Mouse (Mus musculus) c-Kit-positive CD71-positive TER-119-negative erythroid progenitor cells, embryonic 14.5 days (primary cell): ENCODE measurements at regions not wholly inside any gene's neighbourhood (a gene's known extent, or its start where the extent isn't known, plus 50 kb on each side); places are given as distances from the start of the nearest gene placed in this dataset.
"Not testable (repeated sequence)": the region's sequence is repeated elsewhere in the genome, so short reads cannot be mapped to it uniquely, and the experiment has no call there.

Source experiments
- DNase-seq: peaks from one replicate; pipeline ENCODE4 v3.0.0-alpha.2; 2013; ENCODE audit warnings: low read depth

DNA sequence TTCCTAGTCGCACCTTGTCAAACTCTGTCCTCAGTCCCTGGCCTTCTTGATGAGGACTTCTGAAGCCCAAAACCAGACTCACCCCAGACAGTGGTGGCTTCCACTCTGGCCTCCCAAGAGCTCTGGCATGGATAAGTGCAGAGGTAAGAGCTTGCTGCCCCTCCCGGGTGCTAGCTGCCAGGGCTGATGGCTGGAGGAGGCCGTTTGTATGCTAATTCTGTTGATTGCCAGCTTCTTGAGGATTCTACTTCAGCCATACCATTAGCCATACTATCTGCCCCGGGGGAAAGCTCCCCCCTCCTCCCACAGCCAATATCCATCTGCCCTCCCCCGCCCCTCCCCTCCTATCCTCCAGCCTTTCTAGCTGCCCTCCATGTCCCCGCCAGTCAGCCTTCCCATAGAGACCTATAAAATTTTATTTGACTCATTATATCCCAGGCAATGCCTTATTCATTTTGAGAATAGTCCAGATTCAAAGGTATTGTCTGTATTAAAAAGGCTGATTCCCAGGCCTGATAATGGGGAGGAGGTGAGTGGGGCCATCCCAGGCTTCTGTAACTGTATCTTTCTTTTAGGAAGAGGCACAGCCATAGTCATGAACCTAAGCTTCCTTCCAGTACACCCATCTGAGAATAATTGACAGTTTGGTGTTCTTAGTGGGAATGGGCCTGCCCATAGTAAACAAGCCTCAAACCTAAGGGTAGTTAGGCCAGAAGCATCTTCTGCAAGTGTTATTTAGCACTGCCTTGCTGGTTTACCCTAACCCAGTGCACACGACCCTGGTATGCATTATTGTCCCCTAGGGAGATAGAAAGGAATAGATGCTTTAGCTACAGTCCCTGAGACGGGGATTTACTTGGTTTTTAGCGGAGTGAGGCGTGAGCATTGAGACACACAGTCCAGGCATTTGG, 239.2 kb upstream of the 1700012A03Rik start:
- DNase-seq: no peak

DNA sequence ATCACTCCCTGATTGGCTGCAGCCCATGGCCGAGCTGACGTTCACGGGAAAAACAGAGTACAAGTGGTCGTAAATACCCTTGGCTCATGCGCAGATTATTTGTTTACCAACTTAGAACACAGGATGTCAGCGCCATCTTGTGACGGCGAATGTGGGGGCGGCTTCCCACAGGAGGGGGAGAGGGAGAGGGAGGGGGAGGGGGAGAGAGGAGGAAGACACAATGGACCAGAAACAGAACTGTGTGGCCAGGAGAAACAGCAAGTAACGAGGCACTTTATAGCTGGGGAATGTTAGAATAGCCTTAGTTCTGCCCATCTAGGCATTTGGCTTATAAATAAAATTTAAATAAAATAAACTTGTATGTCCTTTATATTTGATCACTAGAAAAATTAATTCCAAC, 240.7 kb upstream of the Podxl start:
- DNase-seq: not testable (repeated sequence)

DNA sequence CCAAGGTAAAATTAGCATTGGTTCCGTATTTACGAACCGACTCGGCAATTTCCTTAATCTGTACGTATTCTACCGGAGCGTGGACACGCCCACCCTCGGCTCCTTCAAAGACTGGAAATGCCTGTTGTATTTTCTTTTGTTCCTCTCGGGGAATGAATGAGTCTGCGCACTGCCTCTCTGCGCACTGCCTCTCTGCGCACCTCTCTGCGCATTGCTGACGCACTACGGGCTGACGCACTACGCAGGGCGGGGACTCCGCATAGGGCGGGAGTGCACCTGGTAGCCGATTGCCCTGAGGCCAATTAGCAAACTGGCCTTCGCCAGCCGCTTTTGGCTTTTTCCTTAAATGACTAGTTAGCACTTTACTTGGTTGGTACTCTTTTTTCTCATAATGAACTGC, 239.4 kb upstream of the Podxl start:
- not testable (repeated sequence) for DNase-seq

DNA sequence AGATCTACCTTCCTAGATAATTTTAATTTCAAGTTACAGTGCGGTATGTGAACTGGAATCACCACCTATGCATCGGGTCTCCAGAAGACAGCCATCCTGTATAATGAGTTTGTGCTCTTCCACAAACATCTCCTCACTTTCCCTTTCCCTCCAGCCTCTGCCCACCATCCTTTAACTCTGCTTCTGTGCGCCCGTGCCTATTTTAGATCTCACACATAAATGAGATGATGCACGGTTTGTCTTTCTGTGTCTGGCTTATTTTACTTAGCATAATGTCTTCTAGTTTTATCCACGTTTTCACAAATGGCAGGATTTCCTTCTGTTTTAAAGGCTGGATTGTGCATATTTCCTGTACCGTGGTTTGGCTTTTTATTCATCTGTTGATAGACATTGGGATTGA, 227.8 kb upstream of the Podxl start:
- no peak for DNase-seq

DNA sequence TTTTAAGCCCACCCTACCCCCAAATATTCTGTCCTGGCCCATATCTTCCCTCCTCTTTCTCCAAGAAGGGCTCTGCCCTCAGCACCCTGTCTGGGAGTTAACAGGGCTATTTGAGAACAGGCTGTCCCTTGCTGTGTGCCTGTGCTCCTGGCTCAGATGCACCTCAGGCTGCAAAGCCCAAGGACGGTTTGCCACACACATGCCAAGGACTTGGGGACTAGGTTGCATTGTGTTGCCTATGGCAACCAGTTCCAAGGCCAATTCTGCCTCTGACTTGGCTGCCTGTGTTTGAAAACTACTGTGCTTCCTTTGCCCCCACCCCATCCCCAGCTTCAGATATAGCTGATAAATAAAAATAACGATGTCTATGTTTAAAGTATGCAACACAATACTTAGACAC, 227.1 kb upstream of the Podxl start:
- DNase-seq: no peak

DNA sequence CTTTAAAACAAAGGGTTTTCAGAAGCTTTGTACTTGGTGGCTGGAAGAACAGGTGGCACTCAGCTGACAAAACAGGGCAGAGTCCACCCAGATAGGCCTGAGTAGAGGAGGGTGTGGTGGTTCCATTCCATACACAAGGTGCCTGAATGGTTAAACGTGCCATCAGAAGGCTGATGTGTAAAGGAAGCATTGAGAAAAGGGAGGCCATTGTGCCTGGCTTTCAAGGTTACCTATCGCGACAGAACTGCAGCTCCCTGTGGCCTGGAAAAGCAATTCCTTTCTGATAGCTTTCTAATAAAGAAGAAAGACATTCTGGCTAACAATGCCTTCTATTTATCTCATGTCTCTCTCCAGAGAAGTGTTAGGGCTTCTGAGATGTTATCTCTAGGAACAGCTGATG, 213.1 kb upstream of the Podxl start:
- no peak for DNase-seq

DNA sequence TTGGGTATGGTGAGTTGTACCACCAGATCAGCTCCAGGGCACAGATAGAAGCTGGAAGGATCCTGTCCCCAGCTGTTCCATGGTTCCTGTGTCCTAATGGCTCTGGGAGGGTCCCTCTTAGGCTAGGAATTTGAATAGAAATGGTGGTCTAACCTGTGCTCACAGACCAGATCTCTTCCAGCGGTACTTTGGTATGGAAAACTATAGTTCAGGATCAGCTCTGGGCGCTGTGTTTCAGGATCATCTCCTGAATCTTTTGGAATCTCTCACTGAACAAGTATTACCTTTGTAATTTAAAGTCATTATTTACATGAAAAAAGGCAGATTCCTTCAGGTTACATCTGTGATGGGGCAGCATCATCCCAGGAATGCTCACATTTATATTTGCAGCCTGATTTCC, 208.1 kb upstream of the Podxl start:
- no peak for DNase-seq

DNA sequence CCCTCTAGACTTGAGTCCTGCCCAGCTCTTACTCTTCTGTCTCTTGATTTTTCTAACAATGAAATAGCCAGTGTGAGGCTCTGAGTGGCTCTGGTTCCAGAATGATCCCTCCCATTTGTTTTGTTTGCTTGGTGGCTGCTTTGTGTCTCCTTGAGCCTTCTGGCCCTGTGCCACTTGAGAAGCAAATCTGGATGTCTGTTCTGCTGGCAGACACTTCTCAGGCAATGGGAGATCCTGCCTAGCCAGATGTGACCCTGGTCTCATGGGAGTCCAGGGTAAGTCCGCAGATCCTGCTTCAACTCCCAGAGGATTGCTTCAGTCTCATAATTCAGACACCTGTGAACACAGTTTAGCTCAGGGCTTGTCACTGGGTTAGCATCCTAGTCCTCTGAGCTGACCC, 181.8 kb upstream of the Podxl start:
- no peak for DNase-seq

DNA sequence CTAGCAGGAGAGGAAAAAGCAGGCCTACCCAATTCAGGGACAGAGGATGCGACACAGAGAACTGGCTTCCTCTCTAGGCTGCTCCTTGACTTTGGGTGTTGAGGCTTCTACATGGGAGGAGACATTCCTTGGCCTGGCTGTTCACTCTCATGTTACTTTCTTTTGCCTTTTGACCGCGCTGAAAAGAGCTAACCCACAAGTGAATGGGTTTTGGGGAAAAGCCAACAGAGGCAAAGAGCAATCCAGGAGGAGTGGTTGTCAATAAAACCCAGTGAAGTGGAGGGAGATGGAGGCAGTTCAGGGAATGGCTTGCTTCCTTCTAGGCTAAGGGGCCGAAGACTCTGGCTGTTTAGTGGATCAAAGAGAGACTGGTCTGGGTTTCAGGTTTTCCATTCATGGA, 167.6 kb upstream of the Podxl start:
- DNase-seq: no peak

DNA sequence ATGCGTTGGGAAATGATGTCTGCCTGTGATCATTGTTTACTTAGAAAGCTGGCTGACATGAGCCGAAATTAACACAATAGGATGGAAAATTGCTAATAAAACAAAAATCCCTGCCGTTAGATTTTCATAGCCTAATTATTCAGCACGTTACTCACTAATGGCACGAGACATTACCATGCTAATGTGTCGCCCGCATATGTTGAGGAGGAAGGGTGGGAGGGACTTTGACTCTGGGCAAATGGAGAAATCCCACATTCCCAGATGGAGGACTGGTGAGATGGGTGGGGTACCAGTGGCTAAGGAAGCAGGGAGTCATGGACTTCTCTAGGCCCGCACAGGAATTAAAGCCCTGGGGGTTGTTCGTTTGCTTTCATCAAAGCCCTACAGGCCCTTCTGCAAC, 155.8 kb upstream of the Podxl start:
- DNase-seq: no peak

DNA sequence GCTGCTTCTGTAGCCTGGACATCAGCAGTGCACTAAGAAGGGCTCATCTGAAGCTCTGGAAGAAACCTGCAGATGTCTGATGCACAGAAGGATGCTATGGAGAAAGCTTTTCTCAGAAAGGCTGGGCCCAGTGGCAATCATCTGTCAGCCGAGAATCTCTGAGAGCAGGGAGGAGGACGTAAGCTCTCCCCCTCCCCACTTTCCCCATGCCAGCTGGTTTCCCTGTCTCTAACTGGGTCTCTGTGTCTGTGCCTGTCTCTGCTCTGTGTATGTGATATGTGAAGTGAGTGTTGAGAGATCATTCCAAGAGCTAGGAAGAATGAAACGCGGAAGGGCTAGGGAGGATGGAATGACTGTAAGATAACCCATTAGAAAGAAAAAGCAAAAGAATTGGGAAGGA, 155.1 kb upstream of the Podxl start:
- no peak for DNase-seq

DNA sequence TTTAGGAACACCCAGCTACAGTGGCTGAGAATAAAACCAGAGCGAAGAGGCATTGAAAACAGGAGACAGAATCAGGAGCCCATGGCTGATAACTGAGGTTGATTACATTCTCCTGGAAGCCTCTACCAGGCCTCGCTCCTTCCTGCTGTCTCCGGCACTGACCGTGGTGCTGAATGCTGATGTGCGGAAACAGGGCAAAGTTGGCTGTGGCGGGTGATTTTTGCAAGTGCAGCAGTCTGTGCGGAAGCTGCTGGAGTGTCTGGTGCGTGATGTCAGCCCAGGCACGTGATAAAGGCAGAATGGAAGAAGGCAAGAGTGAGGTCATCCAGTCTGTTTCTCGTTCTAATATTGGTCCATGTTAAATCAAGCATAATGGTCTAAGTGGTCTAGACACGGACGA, 153.8 kb upstream of the Podxl start:
- peak; percentile 23 for DNase-seq

DNA sequence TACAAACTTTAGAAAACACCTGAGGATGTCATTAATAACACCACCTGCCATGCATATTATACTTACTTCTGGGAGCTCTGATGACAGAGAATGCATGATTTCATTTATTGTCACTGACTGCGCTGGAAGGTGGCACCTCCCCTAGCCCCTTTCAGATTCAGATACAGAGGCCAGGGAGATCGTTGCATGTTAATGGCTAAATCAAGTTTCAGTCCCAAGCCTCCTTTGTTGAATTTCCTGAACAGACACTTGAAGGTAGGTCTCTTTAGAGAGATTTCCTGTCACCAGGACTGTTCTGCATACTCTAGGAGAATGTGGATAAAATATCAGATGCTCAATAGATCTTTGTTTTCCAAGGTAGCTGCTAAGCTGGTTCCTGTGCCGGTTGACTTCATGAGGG, 143.5 kb upstream of the Podxl start:
- no peak for DNase-seq

DNA sequence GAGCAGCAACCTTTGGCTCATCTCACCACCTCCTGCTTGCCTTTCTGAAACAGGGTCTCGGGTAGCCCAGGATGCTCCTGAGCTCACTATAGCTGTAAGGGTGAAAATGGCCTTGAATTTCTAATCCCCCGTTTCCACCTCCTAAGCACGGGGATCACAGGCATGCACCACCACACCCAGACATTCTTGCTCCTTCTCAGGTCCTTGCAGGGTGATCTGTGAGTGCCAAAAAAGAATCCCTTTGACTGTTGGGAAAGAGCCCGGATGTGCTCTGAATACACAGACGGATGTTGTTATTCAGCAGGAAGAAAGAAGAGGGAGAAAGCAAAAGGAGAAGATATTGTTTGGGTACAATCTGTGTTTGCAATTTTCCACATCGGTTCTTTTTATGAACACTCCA, 140.4 kb upstream of the Podxl start:
- no peak for DNase-seq

DNA sequence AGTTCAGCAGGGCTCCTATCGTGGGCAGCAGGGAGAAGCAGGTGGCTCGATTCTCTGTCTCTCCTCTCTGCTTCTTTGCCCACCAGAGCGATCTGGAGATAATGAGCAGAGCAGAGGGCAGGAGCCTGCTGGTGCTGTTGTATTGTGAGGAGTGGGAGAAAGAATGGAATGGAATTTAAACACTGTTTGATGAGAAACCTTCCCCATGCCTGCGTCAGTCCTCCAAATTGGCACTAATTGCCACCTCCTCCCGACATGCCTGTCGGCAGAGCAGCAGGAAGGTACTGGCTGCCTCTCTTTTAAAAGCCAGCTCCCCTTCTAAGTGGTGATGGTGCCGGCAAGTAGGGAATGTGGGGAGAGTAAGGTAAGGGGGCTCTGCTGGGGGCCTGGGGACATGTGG, 139.2 kb upstream of the Podxl start:
- no peak for DNase-seq

DNA sequence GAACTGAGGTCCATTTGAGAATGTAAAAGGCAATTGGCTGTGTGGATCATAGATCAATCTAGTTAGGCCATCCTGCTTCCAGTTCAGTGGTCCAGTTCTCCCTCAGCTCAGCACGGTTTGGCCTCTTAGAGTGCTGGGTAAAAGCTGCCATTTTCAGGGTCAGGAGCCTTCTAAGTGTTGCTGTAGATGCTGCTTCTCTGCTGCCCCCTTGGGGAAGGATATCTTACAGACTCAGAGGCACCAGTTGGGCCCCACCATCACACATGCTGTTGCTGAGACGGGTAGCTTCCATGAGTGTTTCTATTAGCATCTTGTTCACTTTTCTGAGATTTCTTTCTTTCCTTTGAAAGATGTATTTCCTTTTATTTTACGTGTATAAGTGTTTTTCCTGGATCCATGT, 132.1 kb upstream of the Podxl start:
- peak; percentile 15 for DNase-seq

DNA sequence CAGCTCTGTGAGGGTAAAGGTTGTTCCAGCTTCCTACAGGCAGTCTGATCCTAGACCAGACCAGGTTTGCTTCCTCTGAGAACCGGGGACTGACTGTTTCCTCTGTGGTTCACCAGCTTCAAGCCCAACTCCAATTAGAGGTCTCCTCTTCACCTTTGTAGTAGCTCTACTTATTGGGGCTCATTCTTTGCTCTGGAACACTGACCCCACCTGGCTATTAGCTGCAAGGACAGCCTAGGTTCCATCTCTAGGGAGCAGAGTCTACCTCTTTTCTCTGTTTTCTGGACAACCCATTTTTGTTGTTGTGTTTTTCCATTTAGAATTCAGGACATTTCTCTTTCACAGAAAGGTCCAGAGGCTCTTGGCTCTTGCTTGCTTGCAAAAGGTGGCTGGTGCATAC, 129.3 kb upstream of the Podxl start:
- DNase-seq: peak; percentile 8

DNA sequence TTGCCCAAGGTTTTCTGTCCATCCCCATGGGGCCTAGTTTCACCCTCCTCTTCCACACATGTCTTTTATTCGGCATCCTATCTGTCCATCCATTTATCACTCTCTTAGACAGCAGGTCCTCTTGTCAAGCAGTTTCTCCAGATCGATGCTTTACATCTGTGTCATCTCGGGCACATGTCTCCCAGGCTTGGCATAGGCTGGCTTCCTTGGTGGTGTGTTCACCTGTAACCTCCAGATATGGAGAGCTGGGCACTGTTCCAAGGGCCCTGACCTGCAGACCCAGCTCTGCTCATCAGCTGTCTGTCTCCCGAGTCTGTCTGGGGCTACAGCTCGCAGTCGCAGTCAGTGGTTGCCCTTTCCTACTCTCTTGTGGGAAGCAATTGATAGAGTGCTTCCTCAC, 128.2 kb upstream of the Podxl start:
- no peak for DNase-seq

DNA sequence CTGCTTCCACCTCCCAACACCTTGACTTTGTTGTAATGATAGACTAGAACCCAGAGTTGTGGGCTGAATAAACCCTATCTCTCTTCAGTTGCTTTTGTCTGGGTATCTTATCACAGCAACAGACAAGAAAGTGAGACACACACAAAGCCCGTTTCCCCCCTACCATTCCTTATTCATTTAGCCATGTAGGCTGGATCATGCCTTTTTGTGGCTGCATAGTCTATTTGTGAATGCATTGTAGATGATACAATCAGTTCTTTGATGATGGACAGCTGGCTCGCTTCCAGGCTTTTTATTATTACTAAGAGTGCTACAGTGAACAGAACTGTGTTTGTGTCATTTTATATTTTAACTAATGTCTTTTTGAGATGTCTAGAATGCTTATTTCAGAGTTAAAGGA, 116.3 kb upstream of the Podxl start:
- DNase-seq: no peak

DNA sequence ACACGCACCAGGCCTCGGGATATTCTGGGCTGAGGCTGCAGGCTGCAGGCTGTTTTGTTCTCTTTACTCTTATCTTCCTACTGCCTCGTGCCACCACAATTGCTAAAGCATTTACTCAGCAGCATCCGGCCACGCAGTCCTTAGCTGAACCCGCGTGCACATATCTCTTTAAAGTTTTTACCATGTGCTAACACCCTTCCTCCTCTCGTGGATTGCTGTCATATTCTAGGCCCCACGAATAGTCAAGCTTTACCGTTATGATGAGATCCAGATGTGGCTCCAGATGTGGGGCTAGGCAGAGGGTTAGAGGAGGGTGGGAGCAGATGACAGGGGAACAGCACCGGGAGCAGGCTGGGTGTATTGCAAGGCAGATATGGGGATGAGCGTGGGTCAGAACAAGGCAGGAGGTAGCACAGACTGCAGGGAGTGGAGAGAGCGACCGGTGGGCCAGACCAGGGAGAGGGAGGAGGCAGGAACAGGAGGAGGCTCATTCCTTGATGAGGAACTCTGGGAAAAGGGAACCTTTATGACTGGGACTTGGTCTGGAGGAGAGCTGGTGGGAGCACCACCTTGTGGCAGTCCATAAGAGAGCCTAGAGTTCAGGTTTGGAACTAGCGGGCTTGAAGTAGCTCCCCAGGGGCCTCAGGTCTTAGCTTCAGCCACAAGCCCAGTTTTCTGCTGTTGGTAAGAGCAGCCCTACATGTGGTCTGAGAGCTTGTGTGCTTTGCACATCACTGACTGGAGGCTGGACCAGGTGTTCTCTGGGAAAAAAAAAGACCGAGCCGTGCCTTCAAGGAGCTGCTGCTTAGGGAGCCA, 102.1 kb upstream of the Podxl start:
- no peak for DNase-seq

DNA sequence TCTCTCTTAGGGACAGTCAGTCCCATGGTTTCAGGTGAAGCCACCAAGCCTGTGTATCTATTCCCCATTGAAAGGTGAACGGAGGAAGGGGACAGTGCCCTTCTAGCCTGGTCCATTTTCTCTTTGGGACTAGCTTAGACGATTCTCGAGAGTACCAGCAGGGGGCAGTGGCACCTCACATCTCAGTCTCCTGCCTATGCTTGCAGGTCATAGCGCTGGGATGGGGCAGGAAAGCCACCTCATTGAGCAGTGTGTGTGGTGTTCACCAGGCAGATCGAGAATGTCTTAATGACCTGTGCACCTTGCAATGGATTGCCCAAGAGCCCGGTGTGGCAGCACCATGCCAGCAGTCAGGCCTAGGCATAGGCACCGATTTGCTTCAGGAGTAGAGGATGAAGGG, 100.7 kb upstream of the Podxl start:
- DNase-seq: peak; percentile 64

DNA sequence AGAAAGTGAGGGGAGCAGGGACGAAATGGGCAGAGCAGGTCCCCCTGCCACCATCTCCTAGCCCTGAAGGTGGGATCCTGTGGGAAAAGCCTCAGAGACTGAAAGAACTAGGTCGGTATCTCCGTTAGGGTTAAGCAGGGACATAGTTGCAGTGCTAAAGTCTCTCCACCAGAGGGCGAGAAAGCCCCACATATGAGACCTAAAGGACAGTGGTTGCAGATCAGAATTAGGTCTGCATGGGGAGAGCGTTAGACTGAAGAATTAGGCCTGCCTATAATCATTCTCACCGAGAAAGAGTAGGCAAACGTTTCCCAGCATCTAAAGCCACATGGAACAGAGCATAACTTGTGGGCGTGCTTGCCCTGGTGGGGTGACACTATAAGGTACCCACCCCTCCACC, 97.0 kb upstream of the Podxl start:
- peak; percentile 69 for DNase-seq

DNA sequence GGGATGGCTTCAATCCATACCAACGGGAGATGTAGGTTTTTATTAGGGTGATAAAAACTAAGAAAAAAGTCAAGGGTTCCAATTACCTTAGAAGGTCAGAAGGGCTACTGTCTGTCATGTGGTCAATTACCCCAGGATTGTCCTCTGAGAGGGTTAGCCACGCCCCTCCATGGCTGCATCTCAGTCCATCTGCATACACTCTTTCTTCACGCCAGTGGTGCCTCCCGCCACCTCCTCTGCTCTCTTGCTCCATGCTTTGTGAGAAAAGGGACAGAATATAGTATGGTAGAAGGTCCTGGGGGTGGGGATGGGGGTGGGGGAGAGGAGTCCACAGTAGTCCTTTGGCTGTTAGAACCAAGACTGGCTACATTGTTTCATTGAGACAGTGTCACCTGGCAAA, 96.1 kb upstream of the Podxl start:
- no peak for DNase-seq
